8 mouse cellular contexts compared by ENCODE assay signal in genomic region chr1:51915576-51916156, GRCm38 (mm10). TPM values are rescaled to one million over a fixed set of nuclear protein-coding genes. Genes with fewer than 3 reads are reported as not detected.
DNase-seq lines count a peak whose midpoint lies in the region; ATAC-seq and TF ChIP-seq lines count a peak whose summit lies in the region.

TSS of gene Myo1b (minus strand) at chr1:51916071.

- WGBS in intestine, postnatal 0 days, result under 1% methylated on average over 77 of the region's 79 CpGs
- WGBS in midbrain, embryonic 15.5 days, result under 1% methylated on average over 79 of the region's 79 CpGs
- WGBS in stomach, embryonic 15.5 days, result under 1% methylated on average over 68 of the region's 79 CpGs

- no peaks in the 10 kb centered on the region for H3K36me3 ChIP-seq in intestine, postnatal 0 days (ENCODE audit: control insufficient read depth, insufficient read depth)
- H3K36me3 ChIP-seq in midbrain, embryonic 15.5 days (replicated peaks), result no peaks in the 10 kb centered on the region
- no peaks in the 10 kb centered on the region for H3K36me3 ChIP-seq in stomach, embryonic 15.5 days

- peak within 1 kb of the TSS; percentile 66 for H3K27ac ChIP-seq in intestine, postnatal 0 days (ENCODE audit: low read depth, low read length)
- peak within 1 kb of the TSS; percentile 82 for H3K27ac ChIP-seq in midbrain, embryonic 15.5 days
- H3K27ac ChIP-seq in stomach, embryonic 15.5 days, result peak within 1 kb of the TSS; percentile 88

- ATAC-seq in frontal cortex, adult (ENCODE audit: low TSS enrichment), result peak; percentile 51
- ATAC-seq in intestine, postnatal 0 days, result peak; percentile 79
- ATAC-seq in midbrain, embryonic 15.5 days (replicated peaks), result peak; percentile 87
- peak; percentile 89 for ATAC-seq in stomach, embryonic 15.5 days (ENCODE audit: insufficient read depth, low FRiP score, low read depth)

- H3K9me3 ChIP-seq in intestine, postnatal 0 days (ENCODE audit: control insufficient read depth), result no peaks in the 10 kb centered on the region
- H3K9me3 ChIP-seq in midbrain, embryonic 15.5 days, result no peaks in the 10 kb centered on the region
- no peaks in the 10 kb centered on the region for H3K9me3 ChIP-seq in stomach, embryonic 15.5 days

- no peaks in the 10 kb centered on the region for H3K27me3 ChIP-seq in intestine, postnatal 0 days (replicated peaks; ENCODE audit: control insufficient read depth, insufficient read depth, low read length)
- H3K27me3 ChIP-seq in midbrain, embryonic 15.5 days (replicated peaks), result no peaks in the 10 kb centered on the region
- H3K27me3 ChIP-seq in stomach, embryonic 15.5 days (replicated peaks), result no peaks in the 10 kb centered on the region

- DNase-seq in frontal cortex, postnatal 14 days (ENCODE audit: low spot score in 2 of 2), result no peak
- peak; percentile 78 for DNase-seq in embryo, embryonic 10 days (ENCODE audit: low spot score)
- peak; percentile 98 for DNase-seq in heart, adult 11 months
- DNase-seq in liver, result peak; percentile 64

- peak within 1 kb of the TSS; percentile 61 for H3K4me3 ChIP-seq in intestine, postnatal 0 days (ENCODE audit: low read depth, low read length)
- H3K4me3 ChIP-seq in midbrain, embryonic 15.5 days, result peak within 1 kb of the TSS; percentile 89
- H3K4me3 ChIP-seq in stomach, embryonic 15.5 days (replicated peaks), result peak within 1 kb of the TSS; percentile 91

- H3K9ac ChIP-seq in intestine, postnatal 0 days (ENCODE audit: low read depth, low read length), result peak within 1 kb of the TSS; percentile 52
- H3K9ac ChIP-seq in midbrain, embryonic 15.5 days, result peak within 1 kb of the TSS; percentile 69
- peak within 1 kb of the TSS; percentile 81 for H3K9ac ChIP-seq in stomach, embryonic 15.5 days

- H3K4me1 ChIP-seq in intestine, postnatal 0 days (replicated peaks; ENCODE audit: control insufficient read depth, insufficient read depth, low read length), result no peaks in the 10 kb centered on the region
- peaks cover 16% of the 10 kb centered on the region for H3K4me1 ChIP-seq in midbrain, embryonic 15.5 days
- H3K4me1 ChIP-seq in stomach, embryonic 15.5 days, result peaks cover 15% of the 10 kb centered on the region

- H3K4me2 ChIP-seq in intestine, postnatal 0 days (replicated peaks; ENCODE audit: low read depth), result peak within 1 kb of the TSS; percentile 84
- peak within 1 kb of the TSS; percentile 67 for H3K4me2 ChIP-seq in midbrain, embryonic 15.5 days
- peak within 1 kb of the TSS; percentile 61 for H3K4me2 ChIP-seq in stomach, embryonic 15.5 days

- TF ChIP-seq CTCF in intestine, postnatal 0 days (IDR thresholded peaks at IDR 0.05; ENCODE audit: low read depth), result peak; percentile 75

RNA-seq across cellular contexts. Expression of gene Myo1b, which starts in this region (rescaled TPM):
- polyA plus RNA-seq in intestine, postnatal 0 days (2015; fragmentation: Nextera tagmentation; extraction: Ambion mirVana), result 15.8 and 18.4 TPM in 2 replicates
- polyA plus RNA-seq in midbrain, embryonic 15.5 days (2015; fragmentation: Nextera tagmentation; extraction: Ambion mirVana), result 69.4 and 69.6 TPM in 2 replicates
- 63.0 and 63.8 TPM in 2 replicates for polyA plus RNA-seq in stomach, embryonic 15.5 days (2015; fragmentation: Nextera tagmentation; extraction: Ambion mirVana)

Comparison
In these comparisons a context has a peak if more than half of its experiments do, and no peak if none do; other contexts are left out.
1. DNase-seq: peak in embryo, embryonic 10 days (single experiment), heart, adult 11 months (single experiment) and liver (single experiment); none in frontal cortex, postnatal 14 days (0 of 2).
2. Peak in every context shown above with its lines, with median percentiles within 50 percentile points of each other: ATAC-seq, H3K27ac ChIP-seq, H3K4me2 ChIP-seq, H3K4me3 ChIP-seq and H3K9ac ChIP-seq.